ENCODE assay signal across 20 mouse cellular contexts in genomic region chr17:29043583-29043982, GRCm38 (mm10).
"Had no signal": no experiment of that assay in that cellular context is flagged by ENCODE, and none has a peak within 500 bp of the region (broad histone marks: within the 10 kb centered on the region; RNA-seq: fewer than 3 reads in every experiment).

No protein-coding gene starts in this region.

- H3K4me1 ChIP-seq: stomach, embryonic 15.5 days had no signal

- H3K27ac ChIP-seq: limb, embryonic 12.5 days; limb, embryonic 15.5 days; liver, embryonic 14.5 days; macrophage; midbrain, embryonic 12.5 days; midbrain, embryonic 15.5 days; neural tube, embryonic 13.5 days; stomach, embryonic 15.5 days had no signal

- ATAC-seq: liver, postnatal 0 days; lung, postnatal 0 days; midbrain, embryonic 15.5 days had no signal

- H3K27me3 ChIP-seq: limb, embryonic 12.5 days; limb, embryonic 15.5 days; midbrain, embryonic 12.5 days; midbrain, embryonic 15.5 days; neural tube, embryonic 13.5 days; stomach, embryonic 15.5 days had no signal

- DNase-seq: kidney, adult 18-20 months; kidney, adult 9 months; kidney, postnatal 14 days; kidney, postnatal 4 days; left cerebral cortex, postnatal 4 days; liver, postnatal 0 days; lung, embryonic 14.5 days; thymus, adult 18-20 months; thymus, postnatal 14 days; thymus, postnatal 4 days had no signal

- H3K9me3 ChIP-seq: limb, embryonic 12.5 days; limb, embryonic 15.5 days; midbrain, embryonic 12.5 days; midbrain, embryonic 15.5 days; neural tube, embryonic 13.5 days; stomach, embryonic 15.5 days had no signal

- H3K4me2 ChIP-seq: limb, embryonic 12.5 days; limb, embryonic 15.5 days; liver, embryonic 11.5 days; lung, embryonic 14.5 days; midbrain, embryonic 12.5 days; midbrain, embryonic 15.5 days; neural tube, embryonic 13.5 days; stomach, embryonic 15.5 days had no signal

- H3K9ac ChIP-seq: limb, embryonic 12.5 days; limb, embryonic 15.5 days; liver, embryonic 14.5 days; liver, postnatal 0 days; lung, embryonic 14.5 days; midbrain, embryonic 12.5 days; midbrain, embryonic 15.5 days; neural tube, embryonic 13.5 days; stomach, embryonic 15.5 days had no signal

- H3K4me3 ChIP-seq: limb, embryonic 12.5 days; limb, embryonic 15.5 days; midbrain, embryonic 12.5 days; midbrain, embryonic 15.5 days; neural tube, embryonic 13.5 days; stomach, embryonic 15.5 days had no signal
